Mouse (Mus musculus) testis, postnatal 14 days (tissue): Measurements from ENCODE around the gene Sh3rf1.

ENCODE experiments used
- DNase-seq: peaks from one replicate; pipeline ENCODE4 v3.0.0; 2021; ENCODE audit warnings: low spot score

Gene Sh3rf1

DNA sequence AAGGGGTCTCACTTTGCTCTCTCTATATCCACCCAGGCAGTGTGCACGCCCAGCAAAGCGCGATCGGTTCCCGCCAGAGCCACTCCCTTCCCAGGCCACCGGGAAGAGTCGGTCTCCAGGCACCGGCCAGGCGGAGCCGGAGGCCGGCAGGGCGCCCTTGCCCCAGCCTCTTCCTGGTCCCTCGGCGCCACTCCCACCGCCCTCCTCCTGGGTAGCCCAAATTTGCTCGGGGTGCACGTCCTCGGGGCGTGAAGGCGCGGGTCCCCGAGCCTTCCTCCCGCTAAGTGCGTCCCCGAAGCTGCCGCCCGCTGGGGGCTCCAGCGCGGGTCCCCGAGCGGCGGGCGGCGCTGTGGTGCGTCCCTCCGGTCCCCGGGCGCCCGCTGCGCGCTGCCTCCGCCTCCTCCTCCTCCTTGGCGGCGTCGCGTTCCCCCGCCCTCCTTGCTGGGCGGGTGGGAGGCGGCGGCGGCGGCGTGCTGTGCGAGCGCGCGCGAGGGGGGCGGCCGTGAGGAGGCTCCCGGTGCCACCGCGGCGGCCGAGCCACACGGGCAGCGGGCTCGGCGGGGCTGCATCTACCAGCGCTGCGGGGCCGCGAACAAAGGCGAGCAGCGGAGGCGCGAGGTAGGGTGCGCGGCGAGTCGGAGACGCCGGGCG is at the start of gene Sh3rf1:
Gene Sh3rf1, plus strand, starts transcription at position 144 of the 651 bp plus-strand sequence.
- DNase-seq, result peak; percentile 69

DNA sequence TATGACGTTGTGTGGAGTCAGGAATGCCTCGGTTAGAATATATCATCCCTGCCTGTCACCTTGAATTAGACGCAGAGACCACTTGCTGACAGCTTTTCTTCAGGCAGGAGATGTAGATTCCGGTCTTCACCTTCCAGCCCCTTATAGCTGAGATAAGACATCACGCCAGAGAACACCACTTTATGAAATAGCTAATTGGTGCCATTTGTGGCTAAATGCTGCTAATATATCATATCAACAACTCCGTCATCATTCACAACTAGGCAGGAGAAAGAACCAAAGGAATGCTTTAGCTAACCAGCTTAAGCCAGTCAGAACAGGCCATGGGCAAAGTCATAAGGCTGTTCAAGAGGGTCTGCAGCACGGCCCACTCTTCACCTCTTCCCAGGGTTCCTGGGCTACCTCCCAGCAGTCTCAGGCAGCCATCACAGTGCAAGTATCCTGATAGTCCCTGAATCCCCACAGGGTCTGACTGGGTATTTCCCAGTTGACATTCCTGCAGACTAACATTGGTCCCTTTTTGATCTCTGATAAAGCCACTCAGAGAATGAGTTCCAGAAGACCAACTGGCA is 49.7 kb upstream of the Sh3rf1 start:
- no peak for DNase-seq

DNA sequence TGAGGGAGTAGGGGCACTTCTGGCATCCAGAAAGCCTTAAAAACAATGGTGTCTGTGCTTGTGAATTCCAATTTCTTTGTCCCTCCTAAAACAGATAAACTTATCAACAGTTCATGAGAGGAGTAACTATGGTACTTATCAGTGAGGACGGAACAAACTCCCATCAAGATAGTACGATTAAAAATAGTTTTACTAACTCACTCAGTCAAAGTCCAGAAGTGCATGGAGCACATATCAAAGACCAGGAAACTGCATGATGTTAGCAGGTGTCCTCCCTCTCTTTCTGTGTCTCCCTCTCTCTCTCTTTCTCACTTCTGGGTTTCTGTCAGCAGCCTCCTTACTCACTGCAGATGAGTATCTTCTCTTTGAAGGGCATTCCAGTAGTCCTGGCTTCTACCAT is 47.8 kb upstream of the Sh3rf1 start:
- DNase-seq, result no peak

- DNase-seq, result no peak
These were observed 45.7 kb upstream of the Sh3rf1 start for GRCm38 (mm10) chr8:61177680-61178593.

DNA sequence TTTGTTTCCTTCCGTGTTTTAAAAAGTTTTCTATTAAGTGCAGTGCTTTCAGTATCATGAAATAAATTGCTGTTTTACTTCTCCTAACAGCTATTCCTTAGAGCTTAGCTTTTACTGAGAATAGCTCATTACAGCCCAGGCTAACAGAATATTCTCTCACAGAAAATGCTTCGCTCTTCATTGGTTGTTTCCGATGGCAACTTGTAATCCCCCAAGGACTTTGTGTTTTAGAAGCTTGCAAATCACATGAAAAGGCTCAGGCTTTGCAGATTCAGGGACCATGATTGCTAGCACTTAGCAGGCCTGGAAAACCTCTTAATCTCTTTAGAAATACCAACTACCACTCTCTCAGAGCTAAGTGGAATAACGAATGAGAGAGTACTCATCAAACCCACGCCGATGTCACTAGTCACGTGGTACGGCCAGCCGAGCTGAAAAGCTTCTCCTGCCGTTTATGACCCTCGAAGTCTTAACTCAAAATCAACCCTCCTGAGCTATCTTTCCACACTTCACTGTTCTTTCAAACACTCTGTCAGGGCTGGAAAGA is 45.0 kb upstream of the Sh3rf1 start:
- DNase-seq, result no peak

DNA sequence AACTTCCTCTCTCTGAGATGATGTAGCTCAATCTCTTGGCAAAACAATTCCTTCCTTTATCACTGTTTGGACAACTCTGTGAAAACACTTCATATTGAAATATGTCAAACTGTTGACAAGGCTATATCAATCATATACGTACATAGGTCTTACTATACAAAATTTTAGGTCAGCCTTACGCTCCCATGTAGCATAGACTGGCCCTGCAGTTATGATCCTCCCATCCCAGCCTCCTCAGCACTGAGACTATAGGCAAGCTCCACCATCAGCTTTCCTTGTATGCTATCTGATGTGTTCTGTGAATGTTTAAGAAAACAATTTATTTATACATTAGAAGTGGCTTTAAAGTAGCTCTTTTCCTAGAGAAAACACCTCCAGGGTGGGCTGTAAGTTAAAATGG is 42.1 kb upstream of the Sh3rf1 start:
- no peak for DNase-seq

DNA sequence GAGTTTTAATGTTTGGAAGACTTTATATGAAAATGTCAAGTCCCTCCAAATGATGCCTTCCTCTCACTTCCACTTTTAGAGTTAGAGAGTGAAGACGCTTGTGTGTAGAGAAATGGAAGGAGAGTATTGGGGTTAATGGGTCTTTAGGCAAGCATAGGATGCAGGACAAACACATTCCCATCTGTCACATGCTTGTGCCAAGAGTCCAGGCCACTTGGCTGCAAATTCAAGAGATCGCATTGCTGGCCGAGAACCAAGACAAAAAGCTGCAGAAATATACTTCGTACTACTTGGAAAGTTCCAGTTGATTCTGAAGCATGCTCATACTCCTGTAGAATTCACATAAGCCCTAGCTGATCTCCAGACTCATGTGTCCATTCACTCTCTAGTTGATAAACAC is 41.7 kb upstream of the Sh3rf1 start:
- no peak for DNase-seq

DNA sequence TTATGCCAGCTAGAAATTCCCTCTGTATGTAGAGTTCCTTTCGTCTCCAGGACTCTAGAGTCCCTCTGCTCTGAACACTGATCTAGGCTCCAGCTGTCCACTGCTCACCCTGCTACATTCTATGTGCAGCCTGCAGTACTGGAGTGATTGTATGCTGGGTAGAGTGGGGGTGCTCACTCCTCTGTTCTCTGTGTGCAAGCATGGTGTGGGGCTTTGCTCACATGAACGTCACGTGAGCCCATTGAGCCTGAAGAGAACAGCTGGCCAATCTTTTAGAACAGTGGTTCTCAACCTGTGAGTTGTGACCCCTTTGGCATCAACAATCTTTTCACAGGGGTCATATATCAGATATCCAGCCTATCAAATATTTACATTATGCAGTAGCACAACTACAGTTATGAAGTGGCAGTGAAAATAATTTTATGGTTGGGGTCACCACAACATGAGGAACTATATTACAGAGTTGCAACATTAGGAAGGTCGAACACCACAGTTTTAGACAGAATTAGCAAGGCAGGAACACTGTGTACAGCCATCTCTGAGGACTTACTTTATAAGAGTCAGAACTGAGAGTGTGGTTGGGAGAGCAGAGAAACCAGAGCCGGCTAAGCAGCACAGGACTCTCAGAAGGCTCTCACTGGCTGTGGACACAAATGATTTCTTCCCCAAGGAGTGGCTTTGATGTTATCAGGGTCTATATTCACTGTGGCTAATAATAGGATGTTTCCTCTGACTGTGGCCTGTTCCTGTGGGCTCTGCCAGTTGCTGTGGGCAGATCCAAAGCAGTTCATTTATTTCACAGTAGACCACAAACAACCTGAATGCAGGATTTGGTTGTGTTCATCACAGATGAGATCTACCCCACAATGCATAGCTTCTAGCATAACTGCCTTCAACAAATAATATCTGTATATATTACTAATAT is 38.1 kb upstream of the Sh3rf1 start:
- no peak for DNase-seq

DNA sequence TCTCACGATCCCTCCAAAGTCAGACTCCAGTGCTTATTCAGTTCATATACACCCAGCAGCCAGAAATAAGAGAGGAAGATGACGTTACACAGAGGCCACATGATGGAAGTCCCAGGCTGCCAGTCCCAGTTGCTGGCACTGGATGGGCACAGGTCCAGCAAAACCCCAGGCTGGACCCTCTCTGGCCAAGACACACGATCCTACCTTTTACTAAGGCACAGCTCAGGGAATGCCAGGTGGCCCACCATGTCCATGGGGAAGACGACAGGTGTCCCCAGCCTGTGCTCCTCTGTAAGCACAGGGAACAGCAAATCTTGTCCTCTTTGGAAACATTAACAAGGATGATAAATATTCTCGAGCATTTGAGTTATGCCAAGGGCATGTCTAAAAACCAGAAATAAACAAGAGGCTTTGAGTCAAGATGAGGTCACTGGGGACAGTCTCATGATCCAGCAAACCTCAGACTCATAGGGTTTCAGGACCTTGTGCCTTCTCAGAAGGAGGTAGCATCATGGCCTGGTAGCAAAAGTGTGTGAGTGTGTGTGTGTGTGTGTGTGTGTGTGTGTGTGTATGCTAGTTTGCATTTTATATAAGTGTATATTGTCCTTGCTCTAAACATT is 29.3 kb upstream of the Sh3rf1 start:
- no peak for DNase-seq

DNA sequence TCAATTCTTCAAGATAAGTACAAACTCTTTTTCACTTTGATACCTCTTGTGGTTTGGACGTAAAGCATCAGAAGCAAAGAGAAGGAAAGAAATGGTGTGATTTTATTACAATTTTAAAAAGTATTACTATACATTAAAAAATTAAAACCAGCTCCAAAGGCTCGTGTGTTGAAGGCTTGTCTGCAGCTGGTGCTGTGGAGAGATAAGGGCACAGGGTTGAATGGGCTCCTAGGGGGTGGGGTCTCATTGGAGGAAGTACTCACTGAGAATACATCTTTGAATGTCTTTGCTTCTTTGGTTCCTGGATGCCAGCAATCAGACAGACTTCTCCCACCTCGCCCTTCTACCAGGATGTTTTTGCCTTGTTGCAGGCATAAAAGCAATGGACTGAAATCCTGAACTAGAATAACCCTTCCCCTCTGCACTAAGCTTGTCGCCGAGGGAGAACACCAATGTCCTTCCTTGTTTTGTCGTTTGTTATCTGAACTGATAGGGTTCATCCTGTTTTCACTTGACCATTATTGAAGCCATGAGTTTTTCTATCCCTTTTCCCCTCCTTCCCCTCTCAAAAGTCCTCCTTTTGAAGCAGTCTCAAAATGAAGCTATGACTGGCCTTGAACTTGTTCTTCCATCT is 23.3 kb upstream of the Sh3rf1 start:
- DNase-seq, result no peak

- no peak for DNase-seq
These were observed 20.4 kb upstream of the Sh3rf1 start for GRCm38 (mm10) chr8:61203035-61203826.

DNA sequence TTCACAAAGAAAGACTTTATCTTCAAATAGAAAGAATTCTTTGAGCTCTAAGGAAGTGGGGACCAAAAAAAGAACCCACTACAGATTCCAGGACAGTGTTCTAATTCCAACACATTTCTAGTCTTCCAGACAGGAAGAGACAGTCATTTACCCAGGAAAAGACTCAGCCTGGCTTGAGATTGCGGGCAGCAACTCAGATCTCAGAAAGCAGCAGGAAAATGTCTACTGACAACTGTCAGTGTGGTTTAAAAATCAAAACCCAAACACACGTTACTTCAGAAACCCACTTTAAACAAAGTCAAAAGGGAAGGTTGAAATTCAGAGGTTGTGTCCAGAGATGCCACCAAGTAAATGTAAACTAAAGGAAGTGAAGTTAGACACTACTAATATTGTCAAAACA is 16.8 kb upstream of the Sh3rf1 start:
- DNase-seq, result no peak

DNA sequence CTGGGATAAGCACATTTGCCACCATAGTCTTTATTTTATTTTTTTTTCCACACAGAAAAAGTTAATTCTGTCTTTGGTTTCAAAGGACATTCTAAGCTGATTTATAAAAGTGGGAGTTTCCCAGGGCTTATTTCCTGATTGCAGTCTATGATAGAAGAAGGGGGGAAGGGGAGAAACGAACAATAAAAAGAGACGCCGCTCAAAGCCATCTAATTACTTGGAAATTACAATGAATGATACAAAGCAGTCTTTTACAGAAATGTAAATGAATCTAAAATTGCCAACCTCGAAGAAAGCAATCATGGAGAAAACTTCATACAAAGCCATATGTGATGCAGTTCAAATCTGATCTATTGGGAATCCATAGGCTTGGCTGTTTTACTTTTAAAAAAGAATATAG is 16.0 kb upstream of the Sh3rf1 start:
- DNase-seq, result no peak

DNA sequence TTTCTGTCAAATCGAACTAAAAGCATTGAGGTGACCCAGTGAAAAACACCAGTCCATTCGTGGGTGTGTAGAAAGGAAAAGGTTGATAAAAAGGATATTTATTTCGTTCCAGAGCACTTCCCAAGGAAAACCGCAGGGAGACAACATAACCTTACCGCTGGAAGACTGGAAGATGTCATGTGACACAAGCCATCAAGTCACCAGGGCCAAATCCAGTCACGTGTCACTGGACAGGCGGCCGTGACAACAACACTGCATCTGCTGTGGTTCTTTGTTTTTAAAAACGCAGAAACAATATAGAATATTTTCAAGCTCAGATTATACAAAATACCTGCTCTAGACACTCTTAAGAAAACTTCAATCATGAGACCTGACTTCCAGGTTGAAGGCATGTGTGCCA is 15.0 kb upstream of the Sh3rf1 start:
- DNase-seq, result no peak

- no peak for DNase-seq
These were observed 12.8 kb upstream of the Sh3rf1 start for GRCm38 (mm10) chr8:61210836-61211235.

DNA sequence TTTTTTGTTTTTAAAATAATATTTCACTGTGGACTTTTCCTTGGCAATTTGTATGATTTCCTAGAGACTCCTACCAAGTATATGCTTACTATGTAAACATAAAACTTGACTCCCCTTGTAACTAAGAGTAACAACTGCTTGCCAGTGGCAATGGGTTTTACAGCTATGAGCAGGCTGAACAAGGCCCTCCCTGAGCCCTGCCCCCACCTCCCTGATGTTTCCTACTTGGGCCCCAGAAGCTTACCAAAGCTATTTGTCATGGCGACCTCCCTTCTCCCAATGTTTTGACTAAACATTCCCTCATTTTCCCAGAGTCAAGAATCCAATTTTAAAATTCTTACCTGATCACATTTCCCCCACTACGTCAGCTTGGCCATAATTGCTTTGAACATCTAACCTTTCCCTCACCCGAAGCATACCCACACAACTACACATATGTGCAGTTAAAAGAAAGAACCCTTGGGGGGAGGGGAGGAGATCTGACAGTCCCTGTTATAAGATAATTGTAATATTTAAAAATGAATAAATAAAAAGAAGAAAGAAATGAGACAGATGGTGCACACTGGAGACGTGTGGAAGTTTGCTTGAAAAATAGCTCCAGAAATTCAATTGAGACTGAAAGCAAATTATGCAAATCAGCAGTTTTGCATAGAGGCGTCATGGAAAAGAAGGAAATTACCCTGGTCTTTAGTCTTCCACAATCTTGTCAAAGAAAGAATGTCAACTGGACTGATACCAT is 8.4 kb upstream of the Sh3rf1 start:
- no peak for DNase-seq

DNA sequence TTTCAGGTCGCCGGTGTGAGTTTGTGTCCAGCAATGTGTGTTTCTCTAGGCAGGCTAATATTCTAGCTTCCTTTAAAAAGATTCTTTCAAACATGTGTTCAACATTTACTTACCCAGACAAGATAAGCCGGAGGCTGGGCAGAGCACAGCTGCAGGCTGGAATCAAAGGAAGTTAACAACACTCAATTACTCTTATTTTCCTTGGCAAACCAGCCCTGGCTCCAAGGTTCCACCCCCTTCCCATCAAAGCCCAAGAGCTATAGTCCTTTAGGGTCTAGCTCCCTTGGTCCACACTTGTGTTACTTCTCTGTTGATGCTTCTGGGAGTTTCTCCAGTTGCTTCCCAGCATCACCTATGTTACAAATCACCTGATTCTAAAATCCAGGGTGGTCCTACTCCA is 6.7 kb upstream of the Sh3rf1 start:
- no peak for DNase-seq

DNA sequence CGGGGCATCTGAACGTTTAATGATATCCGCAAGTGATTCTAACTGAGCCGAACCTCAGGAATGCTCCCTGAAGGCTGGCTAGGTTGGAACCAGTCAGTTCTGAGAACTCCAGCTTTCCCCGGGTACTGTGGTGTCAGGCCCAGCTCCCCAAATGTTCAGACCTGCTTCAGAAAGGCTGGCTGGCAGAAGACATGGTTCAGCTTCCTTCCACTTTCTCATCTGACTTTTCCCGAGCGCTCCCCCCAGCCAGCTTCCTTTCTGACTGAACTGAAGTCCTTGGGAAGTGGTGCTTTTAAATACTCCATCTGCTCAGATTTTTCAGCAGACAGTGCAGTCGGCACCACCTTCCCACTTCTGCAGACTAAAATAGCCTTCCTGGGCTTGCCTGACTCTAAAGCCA is 6.2 kb upstream of the Sh3rf1 start:
- no peak for DNase-seq

- no peak for DNase-seq
These were observed 5.2 kb upstream of the Sh3rf1 start for GRCm38 (mm10) chr8:61218439-61218838.
